Mouse (Mus musculus) urinary bladder, postnatal 14 days (tissue): ENCODE measurements around the gene Osbpl6.

Experiments used
- DNase-seq: peaks from one replicate; pipeline ENCODE4 v3.0.0; 2021; ENCODE audit warnings: low spot score

The Osbpl6 gene

DNA sequence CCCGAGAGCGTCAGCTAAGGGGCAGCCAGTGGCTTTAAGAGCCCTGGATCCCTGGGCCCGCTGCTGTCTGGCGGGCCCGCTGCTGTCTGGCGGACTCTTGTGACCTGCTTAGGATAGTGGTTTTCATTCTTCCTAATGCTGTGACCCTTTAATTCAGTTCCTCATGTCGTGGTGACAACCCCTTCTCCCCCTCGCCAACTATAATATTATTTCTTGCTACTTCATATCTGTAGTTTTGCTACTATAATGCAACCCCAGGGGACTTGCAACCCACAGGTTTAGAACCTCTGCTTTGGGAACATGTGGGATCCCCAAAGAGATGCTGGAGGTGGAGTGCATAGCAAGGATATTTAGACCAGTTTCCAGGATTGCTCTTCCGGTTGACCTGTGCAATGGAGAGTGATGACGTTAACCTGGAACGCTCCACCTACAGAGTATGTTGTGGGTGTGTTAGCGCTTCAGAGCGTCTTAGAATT, 242.4 kb downstream of the Osbpl6 start:
- DNase-seq: peak; percentile 11
